Mouse (Mus musculus): Measurements from ENCODE around the gene Ctnnbip1. TPM values are rescaled to one million over a fixed set of nuclear protein-coding genes. Genes with fewer than 3 reads are reported as not detected.

The Ctnnbip1 gene
- polyA plus RNA-seq, 1 experiment from 2014 or later, result 56.2 TPM

- H3K4me3 ChIP-seq (replicated peaks; ENCODE audit: low read length), result no peak overlapping the region
- H3K9ac ChIP-seq (ENCODE audit: low read length), result no peak overlapping the region
- 63% methylated on average over 15 of the region's 15 CpGs for WGBS
- H3K9me3 ChIP-seq (replicated peaks; ENCODE audit: control insufficient read depth, low read length), result no peaks in the 10 kb centered on the region
- H3K4me2 ChIP-seq (ENCODE audit: low read depth, low read length), result no peak overlapping the region
- 0 out of 2 replicates have a peak, but pooled peaks have one; percentile 19 for ATAC-seq (ENCODE audit: insufficient read depth, low FRiP score)
- peaks cover 28% of the 10 kb centered on the region; the same call in 1 of the 2 replicates for H3K4me1 ChIP-seq (ENCODE audit: control insufficient read depth, insufficient read depth, low read length)
- H3K36me3 ChIP-seq (ENCODE audit: control insufficient read depth, insufficient read depth, low read length), result no peaks in the 10 kb centered on the region
- peak overlapping the region; percentile 73 for H3K27ac ChIP-seq (ENCODE audit: low read length)
- H3K27me3 ChIP-seq (ENCODE audit: control insufficient read depth, insufficient read depth, low read length), result no peaks in the 10 kb centered on the region
Measured at GRCm38 (mm10) chr4:149527621-149528354, 9.8 kb downstream of the Ctnnbip1 start.

- H3K27me3 ChIP-seq (ENCODE audit: control insufficient read depth, insufficient read depth, low read length), result no peaks in the 10 kb centered on the region
- peaks cover 27% of the 10 kb centered on the region; the same call in 1 of the 2 replicates for H3K4me1 ChIP-seq (ENCODE audit: control insufficient read depth, insufficient read depth, low read length)
- no peaks in the 10 kb centered on the region for H3K36me3 ChIP-seq (ENCODE audit: control insufficient read depth, insufficient read depth, low read length)
- no peak overlapping the region for H3K4me2 ChIP-seq (ENCODE audit: low read depth, low read length)
- H3K4me3 ChIP-seq (replicated peaks; ENCODE audit: low read length), result no peak overlapping the region
- no peaks in the 10 kb centered on the region for H3K9me3 ChIP-seq (replicated peaks; ENCODE audit: control insufficient read depth, low read length)
- H3K27ac ChIP-seq (ENCODE audit: low read length), result peak overlapping the region; percentile 6; the same call in 1 of the 2 replicates
- WGBS, result 56% methylated on average over 6 of the region's 6 CpGs
- H3K9ac ChIP-seq (ENCODE audit: low read length), result no peak overlapping the region
- no peak for ATAC-seq (ENCODE audit: insufficient read depth, low FRiP score)
Measured at GRCm38 (mm10) chr4:149529691-149530090, 11.7 kb downstream of the Ctnnbip1 start.

DNA sequence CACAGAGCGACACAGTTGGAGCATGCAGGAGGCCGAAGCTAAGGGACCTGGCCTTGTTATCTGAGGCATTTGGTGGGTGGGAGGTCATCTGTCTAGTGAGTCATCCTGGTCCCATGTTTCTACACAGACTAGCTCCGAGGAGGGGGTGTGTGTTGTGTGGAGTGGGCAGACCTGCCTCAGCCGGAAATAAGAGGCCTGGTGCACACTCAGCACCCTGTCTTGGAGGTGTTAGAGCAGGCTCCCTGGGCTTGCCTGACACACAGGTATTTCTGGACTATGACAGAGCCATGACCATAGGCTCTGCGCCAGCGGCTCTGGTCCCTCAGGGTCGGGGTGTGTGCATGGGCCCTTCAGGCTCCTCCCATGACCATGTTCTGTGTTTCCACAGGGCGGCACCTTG is 21.4 kb downstream of the Ctnnbip1 start:
- Histone ChIP-seq H3K4me3 (replicated peaks; ENCODE audit: low read length) (no peak overlapping the region), H3K4me2 (ENCODE audit: low read depth, low read length) (no peak overlapping the region), H3K9me3 (replicated peaks; ENCODE audit: control insufficient read depth, low read length) (no peaks in the 10 kb centered on the region), H3K27ac (ENCODE audit: low read length) (peak overlapping the region; percentile 47; the same call in 1 of the 2 replicates), H3K27me3 (ENCODE audit: control insufficient read depth, insufficient read depth, low read length) (no peaks in the 10 kb centered on the region), H3K9ac (ENCODE audit: low read length) (no peak overlapping the region), H3K36me3 (ENCODE audit: control insufficient read depth, insufficient read depth, low read length) (no peaks in the 10 kb centered on the region), H3K4me1 (ENCODE audit: control insufficient read depth, insufficient read depth, low read length) (0 out of 2 replicates have a peak, but pooled peaks cover 9% of the 10 kb centered on the region)
- 60% methylated on average over 8 of the region's 8 CpGs for WGBS
- peak; percentile 84 for ATAC-seq (ENCODE audit: insufficient read depth, low FRiP score)

GRCm38 (mm10) chr4:149541935-149542334 is 23.9 kb downstream of the Ctnnbip1 start:
- ATAC-seq (ENCODE audit: insufficient read depth, low FRiP score), result no peak
- WGBS, result 64% methylated on average over 5 of the region's 5 CpGs
- Histone ChIP-seq H3K27me3 (ENCODE audit: control insufficient read depth, insufficient read depth, low read length) (no peaks in the 10 kb centered on the region), H3K4me3 (replicated peaks; ENCODE audit: low read length) (no peak overlapping the region), H3K9me3 (replicated peaks; ENCODE audit: control insufficient read depth, low read length) (no peaks in the 10 kb centered on the region), H3K9ac (ENCODE audit: low read length) (no peak overlapping the region), H3K27ac (ENCODE audit: low read length) (no peak overlapping the region), H3K4me1 (ENCODE audit: control insufficient read depth, insufficient read depth, low read length) (0 out of 2 replicates have a peak, but pooled peaks cover 13% of the 10 kb centered on the region), H3K36me3 (ENCODE audit: control insufficient read depth, insufficient read depth, low read length) (0 out of 2 replicates have a peak, but pooled peaks cover 3% of the 10 kb centered on the region), H3K4me2 (ENCODE audit: low read depth, low read length) (no peak overlapping the region)

GRCm38 (mm10) chr4:149542431-149542830 is 24.4 kb downstream of the Ctnnbip1 start:
- H3K27ac ChIP-seq (ENCODE audit: low read length), result no peak overlapping the region
- no peak overlapping the region for H3K9ac ChIP-seq (ENCODE audit: low read length)
- H3K4me2 ChIP-seq (ENCODE audit: low read depth, low read length), result no peak overlapping the region
- H3K4me1 ChIP-seq (ENCODE audit: control insufficient read depth, insufficient read depth, low read length), result 0 out of 2 replicates have a peak, but pooled peaks cover 13% of the 10 kb centered on the region
- no peaks in the 10 kb centered on the region for H3K9me3 ChIP-seq (replicated peaks; ENCODE audit: control insufficient read depth, low read length)
- ATAC-seq (ENCODE audit: insufficient read depth, low FRiP score), result no peak
- no peak overlapping the region for H3K4me3 ChIP-seq (replicated peaks; ENCODE audit: low read length)
- H3K27me3 ChIP-seq (ENCODE audit: control insufficient read depth, insufficient read depth, low read length), result no peaks in the 10 kb centered on the region
- 79% methylated on average over 12 of the region's 12 CpGs for WGBS
- H3K36me3 ChIP-seq (ENCODE audit: control insufficient read depth, insufficient read depth, low read length), result 0 out of 2 replicates have a peak, but pooled peaks cover 3% of the 10 kb centered on the region

DNA sequence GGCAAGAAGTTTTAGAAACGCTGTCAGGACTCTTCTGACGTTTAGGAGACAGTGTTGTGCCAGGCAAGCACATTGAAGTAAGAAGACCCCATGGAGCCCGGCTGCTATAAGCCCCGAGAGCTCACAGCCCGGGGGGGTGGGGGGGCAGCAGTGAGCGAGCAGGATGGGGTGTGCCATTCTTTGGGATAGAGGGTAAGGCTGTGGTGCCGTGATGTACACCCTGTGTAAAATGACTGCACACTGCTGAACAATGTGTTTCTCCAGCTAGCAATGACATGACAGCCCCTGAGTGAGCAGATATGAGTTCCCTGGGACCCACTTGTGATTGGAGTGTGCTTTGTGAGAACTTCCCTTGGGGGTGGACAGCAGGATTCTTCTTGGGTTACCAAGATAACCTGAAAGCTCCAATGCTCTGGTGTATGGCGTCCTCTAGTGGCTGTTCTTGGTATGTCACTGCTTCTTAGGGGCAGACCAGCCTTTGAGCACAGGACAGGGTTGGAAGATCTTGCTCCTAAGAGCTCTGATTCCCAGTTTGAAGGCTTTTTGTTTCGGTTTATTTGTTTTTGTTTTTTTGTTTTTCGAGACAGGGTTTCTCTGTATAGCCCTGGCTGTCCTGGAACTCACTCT is 25.0 kb downstream of the Ctnnbip1 start:
- 57% methylated on average over 10 of the region's 10 CpGs for WGBS
- H3K9ac ChIP-seq (ENCODE audit: low read length), result no peak overlapping the region
- H3K27ac ChIP-seq (ENCODE audit: low read length), result no peak overlapping the region
- no peak for ATAC-seq (ENCODE audit: insufficient read depth, low FRiP score)
- H3K27me3 ChIP-seq (ENCODE audit: control insufficient read depth, insufficient read depth, low read length), result no peaks in the 10 kb centered on the region
- no peak overlapping the region for H3K4me3 ChIP-seq (replicated peaks; ENCODE audit: low read length)
- H3K4me2 ChIP-seq (ENCODE audit: low read depth, low read length), result no peak overlapping the region
- H3K9me3 ChIP-seq (replicated peaks; ENCODE audit: control insufficient read depth, low read length), result no peaks in the 10 kb centered on the region
- H3K4me1 ChIP-seq (ENCODE audit: control insufficient read depth, insufficient read depth, low read length), result 0 out of 2 replicates have a peak, but pooled peaks cover 13% of the 10 kb centered on the region
- 0 out of 2 replicates have a peak, but pooled peaks cover 3% of the 10 kb centered on the region for H3K36me3 ChIP-seq (ENCODE audit: control insufficient read depth, insufficient read depth, low read length)

DNA sequence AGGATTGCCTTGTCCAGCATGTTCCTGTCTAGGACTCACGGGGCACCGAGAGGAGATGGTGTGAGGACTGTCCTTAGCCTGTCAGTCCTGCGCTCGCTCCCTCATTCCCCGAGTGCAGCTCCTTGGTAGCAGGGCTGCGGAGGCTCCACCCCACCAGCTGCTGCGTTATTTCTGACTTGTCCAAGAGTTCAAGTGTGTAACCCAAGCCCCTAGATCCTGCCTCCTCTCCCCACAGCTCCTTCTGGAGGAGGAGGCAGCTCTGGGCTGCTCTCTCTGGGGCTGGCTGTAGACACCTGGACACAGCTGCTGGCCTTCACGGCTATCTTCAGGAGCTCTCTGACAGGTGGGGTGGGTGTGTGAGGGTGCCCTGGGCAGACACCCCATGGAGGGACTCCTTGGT is 26.9 kb downstream of the Ctnnbip1 start:
- H3K27ac ChIP-seq (ENCODE audit: low read length), result peak overlapping the region; percentile 62; the same call in 1 of the 2 replicates
- ATAC-seq (ENCODE audit: insufficient read depth, low FRiP score), result no peak
- H3K27me3 ChIP-seq (ENCODE audit: control insufficient read depth, insufficient read depth, low read length), result no peaks in the 10 kb centered on the region
- 0 out of 2 replicates have a peak, but pooled peaks cover 3% of the 10 kb centered on the region for H3K4me1 ChIP-seq (ENCODE audit: control insufficient read depth, insufficient read depth, low read length)
- no peaks in the 10 kb centered on the region for H3K9me3 ChIP-seq (replicated peaks; ENCODE audit: control insufficient read depth, low read length)
- peak overlapping the region; percentile 49; the same call in 1 of the 2 replicates for H3K9ac ChIP-seq (ENCODE audit: low read length)
- no peak overlapping the region for H3K4me3 ChIP-seq (replicated peaks; ENCODE audit: low read length)
- H3K4me2 ChIP-seq (ENCODE audit: low read depth, low read length), result no peak overlapping the region
- 58% methylated on average over 8 of the region's 8 CpGs for WGBS
- H3K36me3 ChIP-seq (ENCODE audit: control insufficient read depth, insufficient read depth, low read length), result 0 out of 2 replicates have a peak, but pooled peaks cover 3% of the 10 kb centered on the region

DNA sequence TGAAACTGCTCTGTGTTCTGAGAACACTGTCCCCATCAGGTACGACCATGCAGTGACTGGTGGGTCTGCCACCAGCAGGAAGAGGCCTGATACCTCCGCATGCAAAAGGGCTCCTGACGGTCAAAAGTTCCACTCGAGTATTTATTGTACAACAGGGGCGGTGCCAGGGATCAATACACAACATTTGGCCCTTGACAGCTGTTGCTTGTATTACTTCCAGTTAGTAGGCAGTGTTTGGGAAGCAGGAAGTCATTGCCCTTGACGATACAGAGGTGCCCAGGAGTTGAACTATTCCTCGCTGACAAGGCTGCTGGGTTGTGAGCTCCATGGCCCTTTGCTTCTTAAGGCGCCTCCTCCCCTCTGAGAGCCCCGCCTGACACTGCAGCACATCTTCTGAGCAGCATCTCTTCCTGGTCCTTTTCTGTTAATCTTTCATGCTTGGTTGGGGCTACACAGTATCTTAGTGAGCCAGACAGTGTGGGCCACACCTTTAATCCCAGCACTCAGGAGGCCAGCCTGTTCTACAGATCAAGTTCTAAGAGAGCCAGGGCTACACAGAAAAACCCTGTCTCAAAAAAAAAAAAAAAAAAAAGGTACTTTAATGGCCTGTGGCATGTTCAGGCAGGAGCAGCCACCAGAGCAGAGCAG is 28.9 kb downstream of the Ctnnbip1 start:
- Histone ChIP-seq H3K27me3 (ENCODE audit: control insufficient read depth, insufficient read depth, low read length) (no peaks in the 10 kb centered on the region), H3K4me1 (ENCODE audit: control insufficient read depth, insufficient read depth, low read length) (0 out of 2 replicates have a peak, but pooled peaks cover 3% of the 10 kb centered on the region), H3K4me3 (replicated peaks; ENCODE audit: low read length) (no peak overlapping the region), H3K36me3 (ENCODE audit: control insufficient read depth, insufficient read depth, low read length) (0 out of 2 replicates have a peak, but pooled peaks cover 3% of the 10 kb centered on the region), H3K9me3 (replicated peaks; ENCODE audit: control insufficient read depth, low read length) (no peaks in the 10 kb centered on the region), H3K9ac (ENCODE audit: low read length) (no peak overlapping the region), H3K4me2 (ENCODE audit: low read depth, low read length) (no peak overlapping the region), H3K27ac (ENCODE audit: low read length) (peak overlapping the region; percentile 50)
- 78% methylated on average over 9 of the region's 9 CpGs for WGBS
- no peak; the same call in 1 of the 2 replicates for ATAC-seq (ENCODE audit: insufficient read depth, low FRiP score)
